Mouse (Mus musculus) neural tube, embryonic 11.5 days (tissue): ENCODE results near the gene Hoxc12. TPM values are rescaled to one million over a fixed set of nuclear protein-coding genes. Genes with fewer than 3 reads are reported as not detected.

ENCODE experiments used
- ATAC-seq: fragments of 200-750 bp; cut with Nextera tagmentation; 2 replicates; pipeline ENCODE4 v1.8.0; 2017; ENCODE audit warnings: moderate number of reproducible peaks, mild to moderate bottlenecking, moderate TSS enrichment, moderate library complexity; ENCODE audit not compliant: insufficient read depth, low FRiP score, low TSS enrichment
- DNase-seq: peaks from one replicate; pipeline ENCODE4 v3.0.0-alpha.2; 2015; ENCODE audit warnings: low spot score
- H3K27ac ChIP-seq: fragments of 300-500 bp; sonication (generic); 2 replicates; pipeline ENCODE4 v1.5.1; 2014; ENCODE audit warnings: low read depth, mild to moderate bottlenecking, low read length
- H3K27me3 ChIP-seq: fragments of 300-500 bp; sonication (generic); 2 replicates; pipeline ENCODE4 v1.6.1; 2014; ENCODE audit warnings: mild to moderate bottlenecking, low read length, mixed read lengths; ENCODE audit not compliant: control insufficient read depth, insufficient read depth
- H3K36me3 ChIP-seq: fragments of 300-500 bp; sonication (generic); 2 replicates; pipeline ENCODE4 v1.6.1; 2014; ENCODE audit warnings: mild to moderate bottlenecking, low read length, moderate library complexity, mixed read lengths; ENCODE audit not compliant: control insufficient read depth, insufficient read depth
- H3K4me1 ChIP-seq: fragments of 300-500 bp; sonication (generic); 2 replicates; pipeline ENCODE4 v1.6.1; 2014; ENCODE audit warnings: low read length, mixed read lengths; ENCODE audit not compliant: control insufficient read depth, insufficient read depth
- H3K4me2 ChIP-seq: fragments of 300-500 bp; sonication (generic); 2 replicates; pipeline ENCODE4 v1.6.1; 2014; ENCODE audit warnings: low read depth, mild to moderate bottlenecking, moderate library complexity
- H3K4me3 ChIP-seq: fragments of 300-500 bp; sonication (generic); 2 replicates; pipeline ENCODE4 v1.5.1; 2014; ENCODE audit warnings: low read depth, low read length
- H3K9ac ChIP-seq: fragments of 300-500 bp; sonication (generic); 2 replicates; pipeline ENCODE4 v1.6.1; 2014; ENCODE audit warnings: mild to moderate bottlenecking, low read length
- H3K9me3 ChIP-seq: fragments of 300-500 bp; sonication (generic); 2 replicates; pipeline ENCODE4 v1.6.1; 2016; ENCODE audit warnings: low read length; ENCODE audit not compliant: control insufficient read depth
- WGBS: fragments of 180-500 bp; shearing (Covaris S2); extraction: QIAGEN DNeasy Blood & Tissue Kit; methylation state at CpG from one replicate; pipeline ENCODE4 v1.1.7; 2014; 5-methylcytosine and 5-hydroxymethylcytosine counted together
- polyA plus RNA-seq: library from polyadenylated mRNA; unstranded; fragments of >200 nt; fragmentation: Nextera tagmentation; extraction: Ambion mirVana; gene quantifications from 2 replicates; pipeline ENCODE4 v1.2.1, GENCODE M21; 2014

Hoxc12 gene
- polyA plus RNA-seq, 1 experiment from 2014 or later = 4.6 TPM

GRCm38 (mm10) chr15:102972753-102973152 is 36.2 kb downstream of the Hoxc12 start:
- Histone ChIP-seq H3K36me3 (no peaks in the 10 kb centered on the region), H3K4me3 (peak overlapping the region; percentile 95), H3K27me3 (peaks cover 78% of the 10 kb centered on the region), H3K27ac (peak overlapping the region; percentile 83), H3K4me1 (peaks cover 4% of the 10 kb centered on the region; the same call in 1 of the 2 replicates), H3K4me2 (peak overlapping the region; percentile 90), H3K9me3 (no peaks in the 10 kb centered on the region), H3K9ac (peak overlapping the region; percentile 100)
- DNase-seq (peak; percentile 20), ATAC-seq (no peak)
- 2% methylated on average over 6 of the region's 6 CpGs for WGBS

- no peak for DNase-seq
- ATAC-seq = no peak
- peak overlapping the region; percentile 100 for H3K9ac ChIP-seq
- H3K4me1 ChIP-seq = peaks cover 4% of the 10 kb centered on the region; the same call in 1 of the 2 replicates
- no peaks in the 10 kb centered on the region for H3K36me3 ChIP-seq
- under 1% methylated on average over 7 of the region's 7 CpGs for WGBS
- no peaks in the 10 kb centered on the region for H3K9me3 ChIP-seq
- peaks cover 73% of the 10 kb centered on the region for H3K27me3 ChIP-seq
- peak overlapping the region; percentile 98 for H3K27ac ChIP-seq
- H3K4me3 ChIP-seq = peak overlapping the region; percentile 95
- H3K4me2 ChIP-seq = peak overlapping the region; percentile 90
These were observed 38.5 kb downstream of the Hoxc12 start for GRCm38 (mm10) chr15:102975034-102975433.

GRCm38 (mm10) chr15:102975688-102976111 is 39.1 kb downstream of the Hoxc12 start:
- H3K4me2 ChIP-seq = peak overlapping the region; percentile 90
- WGBS = under 1% methylated on average over 21 of the region's 21 CpGs
- peaks cover 73% of the 10 kb centered on the region for H3K27me3 ChIP-seq
- peak overlapping the region; percentile 100 for H3K9ac ChIP-seq
- no peaks in the 10 kb centered on the region for H3K36me3 ChIP-seq
- H3K27ac ChIP-seq = peak overlapping the region; percentile 98
- H3K9me3 ChIP-seq = no peaks in the 10 kb centered on the region
- peak overlapping the region; percentile 95 for H3K4me3 ChIP-seq
- H3K4me1 ChIP-seq = peaks cover 4% of the 10 kb centered on the region; the same call in 1 of the 2 replicates
- ATAC-seq = no peak
- no peak for DNase-seq

- DNase-seq (no peak), ATAC-seq (no peak)
- H3K27me3 ChIP-seq = peaks cover 73% of the 10 kb centered on the region
- H3K4me3 ChIP-seq = peak within 1 kb of the TSS; percentile 95
- H3K9me3 ChIP-seq = no peaks in the 10 kb centered on the region
- 3% methylated on average over 12 of the region's 20 CpGs for WGBS
- peak within 1 kb of the TSS; percentile 98 for H3K27ac ChIP-seq
- H3K36me3 ChIP-seq = no peaks in the 10 kb centered on the region
- H3K4me1 ChIP-seq = peaks cover 4% of the 10 kb centered on the region; the same call in 1 of the 2 replicates
- H3K9ac ChIP-seq = peak within 1 kb of the TSS; percentile 100
- H3K4me2 ChIP-seq = peak within 1 kb of the TSS; percentile 90
These were observed 39.6 kb downstream of the Hoxc12 start, which contains the start of gene Hoxc9 for GRCm38 (mm10) chr15:102976171-102976570. Gene Hoxc9, plus strand, starts transcription at chr15:102976439.

- Histone ChIP-seq H3K4me1 (peaks cover 4% of the 10 kb centered on the region; the same call in 1 of the 2 replicates), H3K36me3 (no peaks in the 10 kb centered on the region), H3K27ac (peak overlapping the region; percentile 98), H3K9ac (peak overlapping the region; percentile 100), H3K27me3 (peaks cover 70% of the 10 kb centered on the region), H3K4me2 (peak overlapping the region; percentile 90), H3K9me3 (no peaks in the 10 kb centered on the region), H3K4me3 (peak overlapping the region; percentile 95)
- WGBS = under 1% methylated on average over 37 of the region's 37 CpGs
- DNase-seq (no peak), ATAC-seq (peak; percentile 18; the same call in 1 of the 2 replicates)
These were observed 40.3 kb downstream of the Hoxc12 start for GRCm38 (mm10) chr15:102976631-102977422.

- peak; percentile 17; the same call in 1 of the 2 replicates for ATAC-seq
- Histone ChIP-seq H3K36me3 (no peaks in the 10 kb centered on the region), H3K27ac (peak overlapping the region; percentile 98), H3K27me3 (peaks cover 65% of the 10 kb centered on the region), H3K9me3 (no peaks in the 10 kb centered on the region), H3K4me1 (peaks cover 4% of the 10 kb centered on the region; the same call in 1 of the 2 replicates), H3K9ac (peak overlapping the region; percentile 100), H3K4me2 (peak overlapping the region; percentile 90), H3K4me3 (peak overlapping the region; percentile 95)
- DNase-seq = no peak
- WGBS = under 1% methylated on average over 16 of the region's 16 CpGs
These were observed 40.9 kb downstream of the Hoxc12 start for GRCm38 (mm10) chr15:102977423-102977974.

GRCm38 (mm10) chr15:102978615-102979515 is 42.3 kb downstream of the Hoxc12 start:
- Histone ChIP-seq H3K27me3 (peaks cover 57% of the 10 kb centered on the region), H3K4me1 (peaks cover 4% of the 10 kb centered on the region; the same call in 1 of the 2 replicates), H3K4me2 (peak overlapping the region; percentile 90), H3K9ac (peak overlapping the region; percentile 100), H3K27ac (peak overlapping the region; percentile 98), H3K36me3 (peaks cover 1% of the 10 kb centered on the region; the same call in 1 of the 2 replicates), H3K9me3 (no peaks in the 10 kb centered on the region), H3K4me3 (peak overlapping the region; percentile 95)
- DNase-seq (no peak), ATAC-seq (no peak)
- WGBS = under 1% methylated on average over 13 of the region's 13 CpGs

- Histone ChIP-seq H3K36me3 (peaks cover 2% of the 10 kb centered on the region; the same call in 1 of the 2 replicates), H3K9me3 (no peaks in the 10 kb centered on the region), H3K27ac (peak overlapping the region; percentile 98), H3K4me2 (peak overlapping the region; percentile 90), H3K9ac (peak overlapping the region; percentile 100), H3K4me1 (peaks cover 9% of the 10 kb centered on the region), H3K4me3 (peak overlapping the region; percentile 95), H3K27me3 (peaks cover 52% of the 10 kb centered on the region)
- 0% methylated on average over 1 of the region's 1 CpGs for WGBS
- ATAC-seq = no peak
- DNase-seq = no peak
These were observed 43.4 kb downstream of the Hoxc12 start for GRCm38 (mm10) chr15:102979936-102980335.
